Mouse (Mus musculus) liver, embryonic 14.5 days (tissue): ENCODE results near the gene Banf2.

Source experiments
- CTCF ChIP-seq: IDR thresholded peaks from 2 replicates; pipeline ENCODE4 v1.5.1; 2016; ENCODE audit warnings: antibody characterized with exemption, low read depth, control low read depth
- EP300 ChIP-seq: IDR thresholded peaks from 2 replicates; pipeline ENCODE4 v1.6.1; 2016; ENCODE audit warnings: antibody characterized with exemption, low read depth

DNA sequence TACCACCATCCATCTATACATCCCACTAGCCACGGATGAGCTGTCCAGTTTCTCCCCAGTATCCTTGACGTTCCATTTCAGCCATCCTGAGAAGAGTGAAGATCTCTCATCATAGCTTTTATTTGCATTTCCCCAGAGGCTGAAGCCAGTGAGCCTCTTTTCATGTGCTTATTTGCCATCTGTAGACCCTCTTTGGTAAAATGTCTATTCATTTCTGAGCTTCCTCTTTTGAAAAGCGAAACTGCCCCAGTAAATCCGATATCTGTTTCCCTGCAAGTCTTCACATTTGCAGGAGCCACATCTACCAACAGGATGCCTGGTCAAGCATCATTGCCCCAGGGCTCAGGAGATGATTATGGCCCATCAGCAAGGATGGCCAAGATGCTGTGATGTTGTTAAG lies 59.9 kb downstream of the Banf2 start:
- TF ChIP-seq CTCF (no peak), EP300 (no peak)
